Mouse (Mus musculus): Measurements from ENCODE around the gene Neurl4. TPM values are rescaled to one million over a fixed set of nuclear protein-coding genes. Genes with fewer than 3 reads are reported as not detected.
"Not testable (repeated sequence)": the region's sequence is repeated elsewhere in the genome, so short reads cannot be mapped to it uniquely, and the experiment has no call there.

Gene Neurl4
- total RNA-seq, 2 experiments from 2014 or later = 39.2 to 39.9 TPM

DNA sequence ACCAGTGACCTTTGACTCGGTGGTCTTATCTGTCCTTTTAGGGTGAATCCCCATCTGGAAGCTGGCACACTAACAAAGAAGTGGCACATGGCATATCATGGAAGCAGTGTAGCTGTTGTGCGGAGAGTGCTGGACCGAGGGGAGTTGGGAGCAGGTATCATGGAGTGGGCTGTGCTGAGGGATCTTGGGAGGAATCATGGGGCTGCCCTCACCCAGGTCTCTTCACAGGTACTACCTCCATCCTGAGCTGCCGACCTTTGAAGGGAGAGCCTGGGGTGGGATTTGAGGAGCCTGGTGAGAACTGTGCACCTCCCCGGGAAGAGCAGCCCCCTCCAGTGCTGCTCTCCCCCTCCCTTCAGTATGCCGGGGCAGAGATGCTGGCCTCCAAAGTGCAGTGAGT lies 10.8 kb downstream of the Neurl4 start:
- intact Hi-C loops (cut with DNase I) = no loop called here
- no peak for DNase-seq

GRCm38 (mm10) chr11:69912716-69913530 lies 12.1 kb downstream of the Neurl4 start:
- DNase-seq = no peak
- intact Hi-C loops (cut with DNase I) = no loop called here

DNA sequence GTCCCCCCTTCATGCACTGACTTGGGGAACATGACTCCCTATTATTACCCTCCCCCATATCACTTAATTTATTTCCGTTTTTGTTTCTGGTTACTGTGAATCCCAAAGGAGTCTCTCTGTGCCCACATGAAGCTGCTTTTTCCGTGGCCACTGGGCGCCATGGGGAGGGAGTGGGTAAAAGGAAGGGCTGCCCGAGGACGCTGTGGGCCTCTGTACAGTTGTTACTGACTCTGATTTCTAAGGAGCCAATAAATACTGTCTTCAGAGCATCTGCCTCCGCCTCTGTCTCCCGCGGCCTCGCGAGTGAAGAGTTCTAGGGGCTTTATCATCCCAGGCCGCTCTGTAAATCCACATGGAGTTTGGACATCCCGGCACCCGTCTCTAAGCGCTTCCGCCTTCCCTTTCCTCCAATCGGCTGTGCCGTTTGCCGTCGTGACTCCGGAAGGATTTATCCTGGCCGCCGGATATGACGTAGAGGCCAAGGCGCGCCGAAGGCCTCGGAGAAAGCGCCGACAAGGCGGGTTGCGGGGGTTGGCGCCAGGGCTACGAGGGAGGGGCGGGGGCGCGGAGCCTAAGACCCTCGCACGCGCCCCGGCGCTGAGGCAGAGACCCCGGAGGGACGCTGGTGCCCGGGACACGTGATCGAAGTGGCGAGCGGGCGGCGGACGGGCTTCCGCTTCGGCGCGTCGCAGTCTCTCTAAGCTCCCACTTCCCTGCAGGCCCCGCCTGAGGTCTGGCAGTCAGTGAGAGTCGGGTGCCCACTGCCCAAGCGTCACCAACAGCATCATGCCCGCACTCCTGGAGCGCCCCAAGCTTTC lies 12.9 kb downstream of the Neurl4 start, which contains the start of gene Gps2:
Gene Gps2, plus strand, starts transcription at position 335 of the 818 bp plus-strand sequence.
- DNase-seq = peak; percentile 95 to 96
- intact Hi-C loops (cut with DNase I) = no loop called here

DNA sequence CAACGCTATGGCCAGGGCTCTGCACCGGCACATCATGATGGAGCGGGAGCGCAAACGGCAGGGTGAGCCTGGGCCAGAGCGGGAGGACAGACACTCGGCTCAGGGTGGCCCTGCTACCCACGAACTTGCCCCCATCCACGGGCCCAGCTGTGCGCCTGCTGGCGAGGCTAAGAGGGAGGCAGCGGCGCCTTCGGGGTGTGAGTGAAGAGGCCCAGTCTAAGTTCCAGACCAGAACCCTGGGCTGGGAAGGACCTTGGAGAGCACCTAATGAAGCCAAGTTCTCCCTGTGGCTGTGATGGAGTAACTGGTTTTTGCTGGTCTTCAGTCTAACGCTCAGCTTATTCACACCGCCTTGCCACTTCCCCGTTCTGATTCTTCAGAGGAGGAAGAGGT lies 13.5 kb downstream of the Neurl4 start:
- no peak for DNase-seq
- intact Hi-C loops (cut with DNase I) = no loop called here

DNA sequence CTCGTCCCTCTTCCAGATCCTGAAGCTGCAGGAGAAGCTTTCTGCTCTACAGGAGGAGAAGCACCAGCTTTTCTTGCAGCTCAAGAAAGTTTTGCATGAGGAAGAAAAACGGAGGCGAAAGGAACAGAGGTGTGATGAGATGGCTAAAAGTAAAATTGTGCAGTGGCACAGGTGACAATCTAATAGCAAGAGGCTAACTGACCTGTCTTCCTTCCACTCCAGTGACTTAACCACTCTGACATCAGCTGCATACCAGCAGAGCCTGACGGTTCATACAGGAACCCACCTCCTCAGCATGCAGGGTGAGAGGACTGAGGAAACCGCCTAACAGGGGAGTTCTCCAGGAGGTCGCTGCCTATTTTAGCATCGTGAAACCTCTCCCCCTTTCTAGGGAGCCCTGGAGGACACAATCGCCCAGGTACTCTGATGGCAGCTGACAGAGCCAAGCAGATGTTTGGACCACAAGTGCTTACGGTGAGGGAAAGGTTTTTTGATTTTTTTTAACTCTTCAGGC lies 14.1 kb downstream of the Neurl4 start:
- intact Hi-C loops (cut with DNase I) = no loop called here
- DNase-seq = no peak

GRCm38 (mm10) chr11:69915667-69916627 lies 15.1 kb downstream of the Neurl4 start:
- DNase-seq = no peak
- intact Hi-C loops (cut with DNase I) = loop anchor here (2.0 kb wide), 1 partner anchor 13 kb away; no protein-coding TSS in a partner anchor

DNA sequence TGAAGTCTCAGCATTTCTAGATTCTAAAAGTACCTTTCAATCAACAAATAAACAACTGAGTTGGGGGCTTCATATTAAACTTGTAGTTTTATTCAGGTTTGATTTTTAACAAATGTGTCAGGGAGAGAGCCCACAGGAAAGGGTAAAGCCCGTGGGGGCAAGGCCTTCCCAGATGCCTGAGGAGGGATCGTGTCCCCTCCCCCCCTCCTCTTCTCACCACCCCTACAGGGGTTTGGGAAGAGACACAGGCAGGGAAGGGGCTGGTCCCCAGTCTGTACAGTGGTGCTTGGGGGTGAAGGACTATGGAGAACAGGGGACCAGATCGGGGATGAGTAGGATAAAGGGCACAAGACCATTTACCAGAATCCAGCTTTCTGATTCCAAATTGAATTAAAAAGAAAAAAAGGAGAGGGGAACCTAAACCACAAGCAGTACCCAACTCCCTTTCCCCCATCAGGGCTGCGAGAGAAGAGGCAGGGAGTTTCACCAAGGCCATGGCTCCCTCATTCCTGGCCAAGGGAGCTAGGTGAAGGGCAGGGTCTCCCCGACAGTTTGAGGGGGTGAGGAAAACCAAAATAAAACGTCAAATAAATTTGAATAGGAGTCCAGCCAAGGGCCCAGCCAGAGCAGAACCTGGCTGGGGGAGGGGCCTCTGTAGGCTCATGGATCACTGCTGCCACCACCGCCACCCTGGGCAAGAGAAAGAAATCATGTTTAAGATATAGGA lies 15.9 kb downstream of the Neurl4 start:
- DNase-seq = not testable (repeated sequence)
- intact Hi-C loops (cut with DNase I) = loop anchor here (2.0 kb wide), 1 partner anchor 14 kb away; no protein-coding TSS in a partner anchor

DNA sequence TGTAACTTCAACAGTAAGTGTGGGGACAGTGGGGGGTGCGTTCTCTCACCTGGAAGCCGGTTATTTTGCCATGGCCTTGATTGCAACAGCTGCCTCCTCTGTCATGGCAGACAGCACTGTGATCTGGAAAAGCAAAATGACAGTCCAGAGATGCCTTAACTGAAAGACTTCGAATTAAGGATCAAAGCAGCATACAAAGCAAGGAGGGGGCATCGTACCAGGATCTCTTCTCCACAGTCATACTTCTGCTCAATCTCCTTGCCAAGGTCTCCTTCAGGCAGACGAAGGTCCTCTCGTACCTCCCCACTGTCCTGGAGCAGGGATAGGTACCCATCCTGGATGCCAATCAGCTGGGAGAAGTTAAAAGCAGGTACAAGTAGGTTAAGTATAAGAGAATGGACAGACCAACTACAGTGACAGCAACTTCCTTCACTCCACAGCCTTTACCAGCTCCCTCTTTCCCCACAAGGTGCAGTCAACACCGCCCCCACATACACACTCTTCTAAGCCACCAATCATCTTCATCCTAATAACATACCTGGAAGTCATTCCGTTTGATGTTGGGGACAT lies 16.6 kb downstream of the Neurl4 start:
- intact Hi-C loops (cut with DNase I) = loop anchor here (2.0 kb wide), 1 partner anchor 15 kb away; no protein-coding TSS in a partner anchor
- DNase-seq = no peak

DNA sequence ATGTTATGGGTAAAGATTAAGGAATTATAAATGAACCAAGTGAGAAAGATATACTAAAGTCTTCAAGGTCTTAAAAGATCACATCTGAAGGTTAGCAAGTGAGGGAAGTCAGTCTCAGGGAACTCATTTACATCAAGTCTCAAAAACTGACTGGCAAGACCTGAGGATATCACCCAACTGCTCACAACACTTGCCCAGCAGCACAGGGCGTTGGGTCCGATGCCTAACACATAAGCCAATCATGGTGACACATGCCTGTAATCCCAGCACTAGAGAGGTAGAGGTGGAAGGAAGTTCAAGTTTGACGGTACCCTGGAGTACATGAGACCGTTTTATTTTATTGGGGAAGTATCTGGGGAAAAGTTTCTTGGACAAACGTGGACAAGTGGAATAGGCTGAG lies 17.2 kb downstream of the Neurl4 start:
- DNase-seq = no peak
- intact Hi-C loops (cut with DNase I) = loop anchor here (2.0 kb wide), 1 partner anchor 37 kb away; the partner anchor contains the start of gene Kctd11

DNA sequence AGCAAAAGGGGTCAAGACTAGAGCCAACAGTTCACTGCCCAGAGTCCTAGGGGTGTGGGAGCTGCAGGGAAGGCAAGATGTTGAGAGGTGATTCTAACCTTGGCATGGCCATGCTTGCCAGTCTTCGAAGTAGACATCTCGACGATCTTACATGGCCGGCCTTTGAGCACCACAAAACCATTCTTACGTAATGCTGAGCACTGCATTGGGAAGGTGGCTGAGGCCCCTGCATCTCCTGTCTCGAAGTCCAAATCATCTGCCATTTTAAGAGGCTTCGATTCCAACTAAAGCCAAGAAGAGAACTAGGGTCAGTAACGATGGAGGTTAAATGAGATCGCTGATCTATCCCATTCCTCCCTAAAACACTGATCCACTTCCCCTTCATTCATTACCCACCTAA lies 18.2 kb downstream of the Neurl4 start:
- no peak for DNase-seq
- intact Hi-C loops (cut with DNase I) = loop anchor here (2.0 kb wide), 1 partner anchor 38 kb away; the partner anchor contains the start of gene Kctd11

DNA sequence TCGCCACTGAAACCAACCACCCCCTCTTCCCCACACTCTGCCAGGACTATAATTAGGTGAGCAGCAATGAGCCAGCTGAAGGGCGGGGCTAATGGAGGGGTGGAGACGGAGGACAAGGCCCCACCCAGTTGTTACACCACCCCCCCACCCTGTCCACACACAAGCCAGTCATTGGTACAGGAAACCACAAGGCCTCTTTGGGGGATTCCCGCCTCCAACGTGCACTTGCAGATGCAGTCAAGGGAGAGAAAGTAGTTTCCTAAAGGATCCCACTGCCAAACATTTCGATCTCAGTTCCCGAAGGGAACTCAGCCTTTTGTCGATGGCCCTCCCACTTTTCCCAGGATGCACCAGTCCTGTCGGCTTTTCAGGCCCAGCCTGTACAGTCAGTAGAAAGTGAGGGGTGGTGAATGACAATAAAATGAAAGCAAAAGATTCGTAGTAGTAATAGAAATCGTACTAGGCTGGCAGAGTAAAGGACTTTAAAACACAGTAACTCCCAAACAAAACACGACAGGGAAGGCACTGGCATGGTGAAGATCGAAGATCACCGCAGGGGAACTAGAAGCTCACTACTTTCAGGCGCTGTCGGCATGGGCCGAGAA lies 18.9 kb downstream of the Neurl4 start:
- DNase-seq = peak; percentile 88 to 91
- intact Hi-C loops (cut with DNase I) = loop anchor here (2.0 kb wide), 1 partner anchor 39 kb away; the partner anchor contains the start of gene Kctd11

DNA sequence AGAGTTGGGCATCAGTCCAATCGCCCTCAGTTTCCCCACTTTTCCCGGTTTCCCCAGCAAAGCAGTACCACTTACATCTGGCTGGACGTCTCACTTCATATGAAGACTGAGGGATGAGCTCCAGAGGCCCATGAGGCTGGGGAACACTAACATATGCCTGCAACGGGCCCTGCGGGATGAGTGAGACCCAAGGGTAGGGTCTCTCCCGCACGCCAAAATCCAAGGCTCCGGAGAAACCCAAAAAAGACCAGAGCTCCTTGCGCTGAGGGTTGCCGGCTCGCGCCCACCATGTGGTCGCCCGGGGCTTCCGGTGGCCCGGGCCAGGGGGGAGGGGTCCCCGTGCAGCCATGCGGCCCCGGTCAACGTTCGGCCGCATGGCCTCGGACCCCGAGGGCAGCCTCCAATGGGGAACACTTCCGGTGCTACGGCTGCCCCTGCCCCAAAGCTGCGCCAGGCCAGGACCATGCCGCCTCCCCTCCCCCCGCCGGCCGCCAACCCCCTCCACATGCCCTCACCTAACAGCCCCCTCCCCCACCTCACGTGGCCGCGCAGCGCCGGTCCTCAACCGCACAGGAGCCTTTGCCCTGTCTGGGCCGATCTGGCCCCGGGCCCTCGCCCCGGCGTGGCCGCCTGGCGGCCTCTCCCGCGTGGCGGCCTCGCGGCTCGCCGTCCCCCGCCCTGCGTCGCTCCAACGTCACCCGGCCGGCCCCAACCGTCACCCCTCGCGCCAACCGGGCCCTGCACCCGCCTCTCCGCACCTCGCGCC lies 19.6 kb downstream of the Neurl4 start:
- intact Hi-C loops (cut with DNase I) = no loop called here
- peak; percentile 27 to 71 for DNase-seq

DNA sequence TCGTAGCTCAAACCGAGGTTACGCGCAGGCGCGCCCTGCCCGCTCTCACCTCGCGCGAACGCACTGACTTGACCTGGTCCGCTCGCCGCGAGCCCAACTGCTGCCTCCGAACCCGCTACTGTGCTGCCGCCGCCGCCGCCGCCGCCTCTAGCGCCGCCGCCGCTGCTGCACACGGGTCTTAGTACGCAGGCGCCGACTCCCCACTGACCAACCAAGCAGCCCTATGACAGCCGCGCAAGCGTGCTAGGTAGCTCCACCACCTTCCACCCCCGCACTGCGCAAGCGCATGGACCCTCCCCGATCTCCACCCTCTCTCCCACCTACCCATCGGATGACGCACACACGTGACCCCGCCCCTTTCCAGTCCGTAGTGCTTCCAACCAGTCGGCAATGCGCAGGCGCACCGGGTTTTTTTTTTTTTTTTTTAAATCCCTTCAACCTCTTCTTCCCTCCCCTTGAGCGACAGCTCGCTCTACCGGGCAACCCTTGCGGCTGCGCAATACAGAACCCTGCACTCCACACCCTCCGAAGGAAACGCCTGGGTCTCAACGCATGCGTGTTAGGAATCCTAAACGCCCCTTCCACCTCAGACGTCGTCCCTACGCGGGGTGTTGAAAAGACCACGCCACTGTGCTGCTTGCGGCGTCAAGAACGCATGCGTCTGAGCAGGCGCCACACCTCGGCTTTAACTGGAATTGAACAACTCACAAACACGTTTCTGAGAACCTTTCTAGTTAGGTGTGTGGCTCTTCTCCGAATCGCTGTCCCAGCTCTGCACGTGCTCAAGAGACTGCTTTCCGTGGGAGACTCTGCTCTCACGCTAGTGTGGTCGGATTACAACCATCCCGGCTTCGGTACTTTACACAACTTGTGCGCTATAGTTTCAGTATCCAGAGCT lies 20.5 kb downstream of the Neurl4 start, which contains the start of gene Eif5a:
Gene Eif5a, minus strand, starts transcription at position 845 of the 898 bp plus-strand sequence.
- peak; percentile 100 for DNase-seq
- intact Hi-C loops (cut with DNase I) = no loop called here

DNA sequence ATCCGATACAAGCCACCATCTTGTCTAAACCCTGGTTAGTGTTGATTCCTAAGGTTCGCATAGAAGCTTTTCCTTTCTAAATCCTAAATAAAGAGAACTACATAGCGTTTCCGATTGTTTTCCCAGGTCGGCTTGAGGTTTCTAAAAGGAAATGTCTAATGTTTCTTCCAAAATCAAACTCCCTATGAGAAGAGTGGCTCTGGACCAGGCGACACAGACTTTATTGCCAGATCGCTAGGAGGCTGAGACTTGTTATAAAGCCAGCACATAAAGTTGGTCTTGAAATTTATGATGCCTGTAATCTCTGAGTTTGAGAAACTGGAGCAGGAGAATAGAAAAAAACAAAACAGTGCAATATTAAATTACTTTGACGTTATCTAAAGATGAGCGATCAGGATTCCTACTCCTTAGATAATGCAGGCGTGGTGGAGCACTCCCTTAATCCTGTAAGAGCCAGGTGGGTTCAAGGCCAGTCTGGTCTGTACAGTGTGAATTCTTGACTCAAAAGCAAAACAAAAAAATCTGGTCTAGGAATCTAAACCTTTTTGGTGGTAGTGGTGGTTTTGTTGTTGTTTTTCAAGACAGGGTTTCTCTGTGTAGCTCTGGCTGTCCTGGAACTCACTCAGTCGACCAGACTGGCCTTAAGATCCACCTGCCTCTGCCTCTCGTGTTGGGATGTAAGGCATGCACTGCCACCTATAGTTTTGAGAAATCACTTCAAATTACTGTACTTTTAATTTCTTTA lies 21.3 kb downstream of the Neurl4 start:
- intact Hi-C loops (cut with DNase I) = no loop called here
- DNase-seq = peak in 1 of 2 experiments; percentile 48

DNA sequence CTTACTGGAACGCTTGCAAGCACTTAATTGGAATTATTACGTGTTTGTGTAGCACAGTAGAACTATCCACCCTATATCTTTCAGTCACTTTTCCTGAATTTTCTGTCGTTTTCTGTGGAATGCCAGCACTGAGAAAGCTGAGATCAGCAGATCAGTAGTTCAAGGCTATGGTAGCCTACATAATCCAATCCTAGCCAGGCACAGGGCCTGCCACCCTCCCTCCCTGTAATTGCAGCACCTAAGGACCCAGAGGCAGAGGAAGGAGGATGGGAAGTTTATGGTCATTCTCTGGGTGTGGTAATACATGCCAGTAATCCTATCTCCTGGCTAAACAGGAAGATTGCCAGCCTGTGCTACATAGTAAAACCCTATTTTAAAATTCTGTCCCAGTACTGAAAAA lies 21.9 kb downstream of the Neurl4 start:
- intact Hi-C loops (cut with DNase I) = no loop called here
- no peak for DNase-seq

DNA sequence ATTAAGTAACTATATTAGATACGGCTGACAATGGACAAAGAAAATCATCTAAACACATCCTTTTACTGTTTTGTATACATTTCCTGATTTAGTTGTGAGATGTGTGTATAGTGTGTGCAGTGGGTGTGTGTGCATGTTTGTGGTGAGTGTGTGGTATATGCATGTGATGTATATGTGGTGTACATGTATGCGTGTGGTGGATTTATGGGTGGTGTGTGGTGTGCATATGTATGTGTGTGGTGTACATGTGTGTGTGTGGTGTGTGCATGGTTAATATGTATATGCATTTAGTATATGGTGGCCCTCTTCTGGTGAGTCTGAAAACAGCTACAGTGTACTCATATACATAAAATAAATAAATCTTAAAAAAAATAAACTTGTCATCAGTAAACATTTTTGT lies 26.6 kb downstream of the Neurl4 start:
- DNase-seq = no peak
- intact Hi-C loops (cut with DNase I) = no loop called here
